Mouse (Mus musculus) liver, embryonic 16.5 days (tissue): ENCODE data around the gene Rnaset2b. TPM values are rescaled to one million over a fixed set of nuclear protein-coding genes. Genes with fewer than 3 reads are reported as not detected.
"Not testable (repeated sequence)": the region's sequence is repeated elsewhere in the genome, so short reads cannot be mapped to it uniquely, and the experiment has no call there.

Experiments
- ATAC-seq: fragments of 200-750 bp; cut with Nextera tagmentation; 2 replicates; pipeline ENCODE4 v1.8.0; 2017; ENCODE audit warnings: low read depth, mild to moderate bottlenecking, moderate number of reproducible peaks, moderate library complexity
- H3K27ac ChIP-seq: fragments of 300-500 bp; sonication (generic); 2 replicates; pipeline ENCODE4 v1.5.1; 2014; ENCODE audit warnings: mild to moderate bottlenecking, low read length
- H3K27me3 ChIP-seq: fragments of 300-500 bp; sonication (generic); 2 replicates; pipeline ENCODE4 v1.6.1; 2014; ENCODE audit warnings: low read depth, low read length, mixed read lengths; ENCODE audit not compliant: control insufficient read depth, insufficient read depth
- H3K36me3 ChIP-seq: fragments of 300-500 bp; sonication (generic); 2 replicates; pipeline ENCODE4 v1.6.1; 2014; ENCODE audit warnings: mild to moderate bottlenecking; ENCODE audit not compliant: control insufficient read depth, insufficient read depth
- H3K4me1 ChIP-seq: fragments of 300-500 bp; sonication (generic); 2 replicates; pipeline ENCODE4 v1.6.1; 2014; ENCODE audit warnings: low read depth, low read length, mixed read lengths; ENCODE audit not compliant: control insufficient read depth
- H3K4me2 ChIP-seq: fragments of 300-500 bp; sonication (generic); 2 replicates; pipeline ENCODE4 v1.6.1; 2014; ENCODE audit warnings: low read depth, low read length, mixed read lengths
- H3K4me3 ChIP-seq: fragments of 300-500 bp; sonication (generic); 2 replicates; pipeline ENCODE4 v1.5.1; 2014; ENCODE audit warnings: low read depth, mild to moderate bottlenecking, low read length
- H3K9ac ChIP-seq: fragments of 300-500 bp; sonication (generic); 2 replicates; pipeline ENCODE4 v1.6.1; 2014; ENCODE audit warnings: low read depth, low read length
- H3K9me3 ChIP-seq: fragments of 300-500 bp; sonication (generic); replicated peaks from 2 replicates; pipeline ENCODE4 v1.6.1; 2016; ENCODE audit warnings: low read length; ENCODE audit not compliant: control insufficient read depth
- WGBS: fragments of 180-500 bp; shearing (Covaris S2); extraction: QIAGEN DNeasy Blood & Tissue Kit; methylation state at CpG from one replicate; pipeline ENCODE4 v1.1.7; 2014; ENCODE audit not compliant: insufficient replicate concordance; 5-methylcytosine and 5-hydroxymethylcytosine counted together
- polyA plus RNA-seq: library from polyadenylated mRNA; unstranded; fragments of >200 nt; fragmentation: Nextera tagmentation; extraction: Ambion mirVana; gene quantifications from 2 replicates; pipeline ENCODE4 v1.2.1, GENCODE M21; 2015

The Rnaset2b gene
- polyA plus RNA-seq, 1 experiment from 2014 or later: 121 TPM

DNA sequence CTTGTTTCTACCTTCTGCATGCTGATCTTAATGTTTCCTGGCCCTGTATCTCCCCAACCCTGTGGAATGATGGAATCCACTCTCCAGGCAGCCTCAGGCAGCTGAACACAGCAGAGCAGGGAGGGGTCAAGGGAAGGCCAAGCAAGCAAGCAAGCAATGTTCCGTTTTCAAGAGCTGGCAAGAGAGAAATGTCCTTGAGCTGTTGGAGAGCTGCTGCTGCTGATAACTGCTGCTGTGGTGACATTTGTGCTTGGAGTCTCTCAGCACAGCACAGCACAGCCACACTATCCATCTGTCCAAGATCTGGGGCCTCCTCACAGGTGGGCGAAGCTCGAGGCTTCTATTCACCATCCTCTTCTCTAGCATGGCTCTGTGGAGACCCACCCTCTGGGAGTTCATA, 33.0 kb downstream of the Rnaset2b start:
- WGBS: no CpG with 5 or more reads among the region's 3 CpGs
- H3K4me1 ChIP-seq, H3K27ac ChIP-seq, H3K36me3 ChIP-seq, H3K4me2 ChIP-seq, H3K9ac ChIP-seq, ATAC-seq, H3K9me3 ChIP-seq, H3K27me3 ChIP-seq, H3K4me3 ChIP-seq: not testable (repeated sequence)

DNA sequence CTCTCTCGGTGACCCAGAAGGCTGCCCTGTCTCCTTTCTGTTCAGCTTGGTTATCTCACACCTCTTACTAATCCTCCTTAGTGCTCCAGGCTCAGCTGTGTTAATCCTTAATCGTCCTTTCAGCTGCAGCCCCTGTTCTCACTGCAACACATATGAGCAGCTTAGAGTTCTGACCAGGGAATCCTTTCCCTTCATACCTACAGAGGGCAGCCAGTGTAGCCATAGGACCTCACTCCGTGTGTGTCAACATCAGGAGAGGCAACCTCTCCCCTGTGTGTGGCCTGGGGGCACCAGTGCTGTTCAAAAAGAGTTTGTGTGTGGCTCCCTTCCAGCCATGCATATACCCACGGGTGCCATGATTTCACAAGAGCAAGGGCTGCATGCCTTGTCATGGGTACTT, 35.2 kb downstream of the Rnaset2b start:
- not testable (repeated sequence) for H3K27ac ChIP-seq, H3K4me3 ChIP-seq, H3K4me2 ChIP-seq, H3K27me3 ChIP-seq, H3K9ac ChIP-seq, H3K4me1 ChIP-seq, H3K9me3 ChIP-seq, ATAC-seq, H3K36me3 ChIP-seq
- WGBS: 43% methylated on average over 3 of the region's 4 CpGs

- H3K36me3 ChIP-seq, H3K9me3 ChIP-seq, H3K27me3 ChIP-seq, H3K4me1 ChIP-seq, ATAC-seq, H3K4me3 ChIP-seq, H3K4me2 ChIP-seq, H3K9ac ChIP-seq, H3K27ac ChIP-seq: not testable (repeated sequence)
These were observed 38.5 kb downstream of the Rnaset2b start for GRCm38 (mm10) chr17:7008885-7009284.

DNA sequence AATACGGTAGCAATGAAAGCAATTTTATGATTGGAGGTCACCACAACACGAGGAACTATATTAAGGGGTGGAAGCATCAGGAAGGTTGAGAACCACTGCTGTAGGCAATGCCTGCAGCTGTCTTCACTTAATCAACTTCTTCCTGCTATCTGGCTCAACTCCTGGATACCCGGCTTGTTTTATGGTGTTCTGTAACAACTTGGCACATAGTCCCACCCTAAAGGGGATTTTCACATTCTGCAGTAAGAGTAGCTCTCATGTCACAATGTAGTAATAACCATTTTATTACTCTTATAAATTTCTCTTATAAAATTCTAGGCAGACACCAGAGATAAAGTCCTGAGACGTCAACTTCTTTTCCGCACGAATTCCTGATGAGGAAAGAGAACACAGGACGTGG, 39.0 kb downstream of the Rnaset2b start:
- H3K36me3 ChIP-seq, H3K27me3 ChIP-seq, H3K9ac ChIP-seq, H3K27ac ChIP-seq, H3K4me3 ChIP-seq, ATAC-seq, H3K4me2 ChIP-seq, H3K4me1 ChIP-seq, H3K9me3 ChIP-seq: not testable (repeated sequence)
- WGBS: no CpG with 5 or more reads among the region's 7 CpGs

- not testable (repeated sequence) for H3K4me3 ChIP-seq, ATAC-seq, H3K36me3 ChIP-seq, H3K27ac ChIP-seq, H3K4me2 ChIP-seq, H3K9me3 ChIP-seq, H3K4me1 ChIP-seq, H3K9ac ChIP-seq, H3K27me3 ChIP-seq
- WGBS: 22% methylated on average over 4 of the region's 9 CpGs
These were observed 39.5 kb downstream of the Rnaset2b start for GRCm38 (mm10) chr17:7009901-7010300.

DNA sequence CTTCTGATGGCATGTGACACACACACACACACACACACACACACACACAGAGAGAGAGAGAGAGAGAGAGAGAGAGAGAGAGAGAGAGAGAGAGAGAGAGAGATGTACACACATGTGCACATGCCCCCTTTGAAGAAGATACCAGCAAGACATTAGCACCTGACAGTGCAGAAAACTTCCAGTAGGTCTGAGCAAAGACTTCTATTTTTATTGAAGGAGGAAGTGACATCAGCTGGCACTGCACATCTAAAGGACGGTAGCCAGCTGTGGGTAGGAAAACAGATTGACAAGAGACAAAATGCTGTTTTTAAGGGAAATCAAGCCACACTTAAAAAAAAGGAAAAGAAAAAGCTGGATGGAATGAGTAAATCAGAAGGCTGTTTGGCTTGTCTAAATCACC, 43.8 kb downstream of the Rnaset2b start:
- H3K4me2 ChIP-seq, H3K9me3 ChIP-seq, H3K4me3 ChIP-seq, H3K27me3 ChIP-seq, H3K9ac ChIP-seq, H3K36me3 ChIP-seq, H3K27ac ChIP-seq, H3K4me1 ChIP-seq, ATAC-seq: not testable (repeated sequence)
- WGBS: no CpG with 5 or more reads among the region's 1 CpGs

DNA sequence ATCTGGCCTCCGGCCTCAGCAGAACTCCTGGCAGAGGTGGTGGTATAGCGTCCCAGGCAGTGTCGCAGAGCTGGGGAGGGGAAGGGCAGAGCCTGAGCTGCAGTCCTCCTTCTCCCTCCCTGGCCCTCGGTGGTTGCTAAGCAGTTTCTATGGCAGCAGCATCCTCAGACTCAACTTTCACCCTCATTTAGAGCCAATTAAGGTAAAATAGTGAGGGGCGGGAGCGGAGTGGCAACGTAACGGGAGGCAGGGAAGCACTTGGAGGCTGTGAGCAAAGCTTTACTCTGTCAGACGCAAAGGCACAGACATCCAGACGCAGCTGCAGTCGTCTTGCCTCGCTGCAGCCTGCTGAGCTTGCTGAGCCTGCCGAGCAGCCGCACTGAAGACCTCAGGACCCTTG, 54.8 kb downstream of the Rnaset2b start, which contains the start of gene Gm1604a:
TSS of gene Gm1604a (plus strand) at position 312 of the 400 bp plus-strand sequence.
- not testable (repeated sequence) for H3K4me3 ChIP-seq, H3K9me3 ChIP-seq, H3K4me2 ChIP-seq, H3K27me3 ChIP-seq, H3K4me1 ChIP-seq, H3K36me3 ChIP-seq, ATAC-seq, H3K9ac ChIP-seq, H3K27ac ChIP-seq
- WGBS: 34% methylated on average over 6 of the region's 14 CpGs

DNA sequence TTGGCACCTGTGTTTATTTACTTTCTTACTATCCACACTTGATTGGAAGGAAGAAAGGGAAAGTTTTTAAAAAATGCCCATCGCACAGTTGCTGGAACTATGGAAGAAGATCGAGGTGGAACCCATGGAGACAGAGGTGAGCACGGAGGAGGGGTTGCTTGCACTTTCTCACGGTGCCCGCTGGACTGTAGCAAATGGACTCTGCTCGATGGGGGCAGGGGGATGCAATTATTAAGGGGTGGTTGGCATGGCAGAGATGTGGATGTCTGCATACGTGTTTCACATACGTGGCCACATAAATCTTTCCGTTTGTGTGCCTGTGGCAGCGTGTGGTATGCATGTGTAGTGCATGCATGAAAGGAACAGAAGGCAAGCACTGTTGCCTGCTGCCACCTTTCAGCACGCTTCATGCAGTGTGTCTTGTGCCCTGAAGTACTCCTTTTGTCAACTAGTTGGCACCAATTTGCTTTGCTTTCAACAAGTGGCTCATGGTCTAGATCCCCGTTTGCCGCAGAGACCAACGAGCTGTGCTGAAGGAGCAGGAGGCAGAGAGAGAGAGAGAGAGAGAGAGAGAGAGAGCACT, 55.4 kb downstream of the Rnaset2b start:
- not testable (repeated sequence) for H3K27me3 ChIP-seq, H3K4me2 ChIP-seq, H3K27ac ChIP-seq, H3K9ac ChIP-seq, H3K4me3 ChIP-seq, H3K4me1 ChIP-seq, ATAC-seq, H3K9me3 ChIP-seq, H3K36me3 ChIP-seq
- WGBS: 60% methylated on average over 3 of the region's 14 CpGs

- H3K27ac ChIP-seq, H3K9me3 ChIP-seq, H3K4me3 ChIP-seq, ATAC-seq, H3K4me2 ChIP-seq, H3K27me3 ChIP-seq, H3K4me1 ChIP-seq, H3K9ac ChIP-seq, H3K36me3 ChIP-seq: not testable (repeated sequence)
- 51% methylated on average over 5 of the region's 7 CpGs for WGBS
These were observed 59.8 kb downstream of the Rnaset2b start for GRCm38 (mm10) chr17:7030204-7030603.
